Mouse (Mus musculus): ENCODE results near the gene Pik3cd.
A peak's percentile ranks its signal among the peaks of the same experiment; 100 is the strongest.

Pik3cd gene

DNA sequence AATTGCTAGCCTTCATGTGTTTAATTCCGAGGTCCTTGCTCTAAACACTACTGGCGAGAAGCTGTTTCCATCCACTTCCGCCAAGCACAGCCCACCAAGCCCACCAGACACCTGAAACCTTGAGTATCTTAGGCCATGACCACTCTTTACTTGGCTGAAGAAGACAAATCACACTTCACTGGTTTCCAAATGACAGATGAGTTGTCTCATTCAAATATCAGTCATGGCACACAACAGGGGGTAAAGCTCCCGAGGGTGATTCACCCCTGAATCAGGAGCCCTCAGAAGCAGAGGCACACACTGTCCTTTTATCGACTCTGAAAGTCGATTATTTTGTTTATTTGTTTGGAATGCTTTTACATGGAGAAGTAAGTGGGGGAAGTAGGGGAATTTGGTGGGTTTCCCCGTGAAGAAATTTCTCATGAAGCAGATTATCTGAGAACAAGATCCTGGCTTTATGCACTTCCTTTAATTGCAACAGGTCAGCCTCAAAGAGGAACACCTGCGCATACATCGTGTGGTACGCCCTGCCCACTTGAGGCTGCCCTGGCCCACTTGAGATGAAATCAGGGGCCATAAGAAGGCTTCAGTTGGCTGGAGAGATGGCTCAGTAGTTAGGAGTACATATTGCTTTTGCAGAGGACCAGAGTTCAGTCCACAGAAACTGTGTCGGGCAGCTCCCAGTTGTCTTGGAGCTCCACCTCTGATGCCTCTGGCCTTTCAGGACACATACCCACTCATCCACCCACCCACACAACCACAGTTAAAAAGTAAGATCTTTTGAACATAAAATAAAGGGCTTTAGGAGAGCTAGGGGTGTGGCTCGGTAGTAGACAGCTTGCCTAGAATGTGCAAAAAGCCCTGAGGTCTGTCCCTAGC is 12.3 kb downstream of the Pik3cd start:
- DNase-seq (ENCODE audit: low read depth, low spot score), result no peak

DNA sequence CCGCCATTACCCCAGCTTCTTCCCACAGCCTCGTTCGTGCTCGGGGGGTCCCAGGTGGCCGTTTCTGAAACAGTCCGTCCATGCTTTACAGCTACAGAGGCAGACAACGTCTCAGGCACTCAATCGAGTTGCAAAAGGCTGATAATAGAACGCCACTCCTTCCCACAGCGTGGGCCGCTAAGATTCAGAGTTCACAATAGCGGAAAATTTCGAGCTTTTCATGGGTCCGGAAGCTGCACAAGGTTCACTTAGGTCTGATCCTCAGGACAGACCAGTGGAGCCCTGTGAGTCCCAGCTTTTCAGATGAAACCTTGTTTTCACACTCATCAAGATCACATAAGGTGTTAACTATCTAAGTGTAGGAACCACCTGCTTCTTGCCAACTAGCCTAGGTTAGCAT is 13.5 kb downstream of the Pik3cd start:
- DNase-seq (ENCODE audit: low read depth, low spot score), result no peak

DNA sequence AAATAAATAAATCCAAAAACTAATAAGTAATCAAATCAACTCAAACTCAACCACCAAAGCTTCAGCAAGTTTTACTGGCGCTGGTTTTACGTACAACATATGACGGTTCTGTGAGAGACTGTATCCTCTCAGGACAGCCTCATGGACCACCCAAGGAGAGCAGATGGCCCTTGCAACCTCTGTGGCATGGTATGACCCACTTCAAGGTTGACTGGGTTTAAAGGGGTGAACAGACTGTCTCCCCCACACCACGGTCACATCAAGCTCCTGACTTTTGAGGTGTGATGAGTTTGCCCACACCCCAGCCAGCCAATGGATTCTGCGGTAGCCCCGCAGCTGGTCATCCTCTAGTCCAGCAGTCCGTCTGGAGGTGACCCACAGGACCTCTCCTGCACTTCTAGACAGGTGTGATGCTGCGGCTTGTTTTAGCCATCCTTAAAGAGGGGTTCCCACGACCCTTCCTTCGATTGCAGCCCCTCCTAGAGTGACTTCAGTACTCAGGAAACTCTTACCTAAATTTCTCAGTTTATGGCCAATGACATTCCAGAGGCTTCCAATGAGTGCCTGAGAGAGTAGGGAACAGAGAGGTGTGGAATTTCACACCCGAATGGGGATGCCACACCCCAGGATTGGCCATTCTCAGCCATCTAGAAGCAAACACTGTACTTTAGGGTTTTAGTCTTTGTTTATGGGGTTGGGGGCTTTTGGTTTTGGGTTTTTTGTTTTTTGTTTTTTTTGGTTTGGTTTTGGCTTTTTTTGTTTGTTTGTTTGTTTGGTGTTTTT is 17.3 kb downstream of the Pik3cd start:
- DNase-seq (ENCODE audit: low read depth, low spot score), result no peak

DNA sequence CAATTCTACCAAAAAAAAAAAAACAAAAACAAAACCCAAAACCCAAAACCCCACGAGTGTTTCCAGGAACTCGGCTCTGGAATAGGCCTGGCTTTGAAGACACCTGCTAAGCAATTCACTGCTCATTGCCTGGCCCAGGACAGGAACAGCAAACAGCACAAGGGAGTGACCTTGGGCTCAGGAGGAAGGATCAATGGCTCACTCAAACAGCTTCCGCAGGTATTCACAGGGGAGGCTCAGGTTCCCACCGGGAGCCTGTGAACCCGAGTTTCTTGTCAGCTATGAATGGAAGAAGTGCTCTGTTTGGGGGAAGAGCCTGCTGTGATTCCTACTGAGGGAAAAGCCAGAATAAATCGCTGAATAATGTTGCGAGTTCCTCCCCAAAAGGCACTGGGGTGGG is 18.5 kb downstream of the Pik3cd start:
- no peak for DNase-seq (ENCODE audit: low read depth, low spot score)

DNA sequence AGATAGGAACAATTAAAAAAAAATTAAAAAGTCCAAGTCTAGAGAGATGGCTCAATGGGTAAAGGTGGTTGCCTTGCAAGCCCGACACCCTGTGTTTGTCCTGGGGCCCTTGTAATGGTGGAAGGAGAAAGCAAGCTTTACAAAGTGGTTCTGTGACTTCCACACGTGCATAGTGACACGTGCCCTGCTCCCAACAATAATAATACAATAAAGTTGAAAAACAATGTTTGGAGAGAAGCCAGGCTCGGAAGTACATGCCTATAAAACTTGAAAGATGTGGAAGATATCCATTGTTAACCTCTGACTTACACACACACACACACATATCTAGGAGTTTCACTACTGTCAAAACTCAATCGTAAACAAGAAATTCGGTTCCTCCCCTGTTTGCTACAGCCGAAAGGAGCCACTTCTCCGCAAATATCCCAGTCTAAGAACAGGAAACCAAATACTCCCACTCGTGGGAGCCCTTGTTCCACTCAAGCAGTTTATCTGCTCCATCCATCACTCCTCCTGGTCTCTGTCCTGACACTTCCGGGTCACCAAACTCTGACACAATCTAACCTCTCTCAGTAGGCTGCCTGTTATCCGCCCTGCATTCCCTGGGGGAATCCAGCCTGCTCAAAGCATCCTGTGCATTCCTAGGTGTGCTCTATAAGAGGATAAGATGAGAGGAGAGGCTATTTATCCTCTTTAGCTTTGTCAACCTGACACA is 23.2 kb downstream of the Pik3cd start:
- peak; percentile 5 for DNase-seq (ENCODE audit: low read depth, low spot score)

- DNase-seq (ENCODE audit: low read depth, low spot score), result no peak
Measured at GRCm38 (mm10) chr4:149678006-149678405, 24.4 kb downstream of the Pik3cd start.

DNA sequence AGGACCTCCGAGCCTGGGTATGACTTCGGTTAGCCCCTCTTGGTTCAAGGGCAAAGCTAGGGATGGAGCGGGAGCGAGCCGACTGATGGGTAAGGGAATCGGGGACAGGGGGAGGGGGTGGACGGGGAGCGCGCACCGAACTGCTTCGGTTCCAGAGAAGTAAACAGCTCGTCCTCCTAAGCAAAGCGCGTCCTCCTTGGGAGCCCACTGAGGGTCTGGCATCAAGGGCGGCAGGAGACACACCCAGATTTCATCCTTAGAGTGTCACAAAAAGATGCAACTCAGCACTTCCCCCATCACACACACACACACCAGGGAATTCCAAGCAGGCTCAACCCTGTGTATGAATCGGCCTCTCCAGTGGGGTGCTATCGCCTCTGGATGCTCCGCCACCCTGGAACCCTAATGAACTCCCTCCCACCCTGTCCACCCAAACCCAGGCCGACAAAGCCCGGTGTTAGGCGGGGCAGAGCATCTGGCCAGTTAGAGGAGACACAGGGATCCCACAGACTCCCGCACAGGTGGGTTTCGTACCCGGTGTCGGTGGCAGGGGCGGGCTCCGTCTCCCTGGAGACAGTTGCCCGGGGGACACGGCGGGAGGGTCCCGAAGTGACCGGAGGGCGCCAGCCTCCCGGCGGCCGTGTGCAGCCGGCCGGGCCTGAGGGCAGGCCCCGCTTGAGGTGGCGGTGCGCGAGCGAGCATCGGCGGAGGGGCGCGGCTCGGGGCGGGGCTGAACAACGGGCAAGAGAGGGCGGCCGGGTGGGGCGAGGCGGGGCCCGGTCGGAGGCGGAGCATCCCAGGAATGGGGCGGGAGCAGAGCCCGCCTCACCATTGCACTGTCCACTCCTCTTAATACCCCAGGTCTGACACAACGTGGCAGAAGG is 26.8 kb downstream of the Pik3cd start:
- peak; percentile 80 for DNase-seq (ENCODE audit: low read depth, low spot score)

GRCm38 (mm10) chr4:149674814-149675377 is 27.5 kb downstream of the Pik3cd start:
- DNase-seq (ENCODE audit: low read depth, low spot score), result no peak

GRCm38 (mm10) chr4:149672747-149673146 is 29.6 kb downstream of the Pik3cd start:
- DNase-seq (ENCODE audit: low read depth, low spot score), result no peak

- DNase-seq (ENCODE audit: low read depth, low spot score), result no peak
Measured at GRCm38 (mm10) chr4:149671175-149671574, 31.2 kb downstream of the Pik3cd start.

- DNase-seq (ENCODE audit: low read depth, low spot score), result no peak
Measured at GRCm38 (mm10) chr4:149665692-149666090, 36.7 kb downstream of the Pik3cd start.

DNA sequence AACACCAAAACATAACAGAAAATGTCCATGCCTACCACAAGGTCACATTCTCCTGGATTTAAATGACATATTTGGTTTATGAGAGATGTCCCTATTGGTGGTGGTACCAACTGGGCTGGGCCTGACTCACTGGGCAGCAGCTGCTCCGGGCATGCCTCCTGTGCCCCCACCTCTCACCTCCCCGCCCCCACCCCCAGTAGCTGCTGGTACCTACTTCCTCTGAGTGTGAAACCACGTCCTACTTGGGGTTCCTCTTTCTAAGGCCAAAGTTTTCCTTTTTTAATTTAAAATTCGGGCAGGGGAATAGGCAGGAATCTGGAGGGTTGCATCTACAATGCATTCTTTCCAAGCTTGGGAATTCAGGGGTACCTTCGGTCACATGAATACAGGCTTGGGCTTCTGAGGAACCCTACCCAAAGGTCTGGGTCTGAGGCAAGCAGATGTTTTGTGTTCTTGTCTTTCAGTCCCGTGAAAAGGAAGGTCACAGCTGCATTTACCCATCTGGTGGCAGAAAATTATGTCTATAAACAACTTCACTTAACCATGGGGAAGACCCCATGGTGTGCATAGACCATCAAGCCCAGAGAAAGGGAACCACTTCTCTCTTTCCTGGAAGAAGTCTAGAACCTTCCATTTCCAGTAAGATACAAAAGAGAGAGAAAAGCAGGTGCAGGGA is 37.2 kb downstream of the Pik3cd start:
- DNase-seq (ENCODE audit: low read depth, low spot score), result no peak

DNA sequence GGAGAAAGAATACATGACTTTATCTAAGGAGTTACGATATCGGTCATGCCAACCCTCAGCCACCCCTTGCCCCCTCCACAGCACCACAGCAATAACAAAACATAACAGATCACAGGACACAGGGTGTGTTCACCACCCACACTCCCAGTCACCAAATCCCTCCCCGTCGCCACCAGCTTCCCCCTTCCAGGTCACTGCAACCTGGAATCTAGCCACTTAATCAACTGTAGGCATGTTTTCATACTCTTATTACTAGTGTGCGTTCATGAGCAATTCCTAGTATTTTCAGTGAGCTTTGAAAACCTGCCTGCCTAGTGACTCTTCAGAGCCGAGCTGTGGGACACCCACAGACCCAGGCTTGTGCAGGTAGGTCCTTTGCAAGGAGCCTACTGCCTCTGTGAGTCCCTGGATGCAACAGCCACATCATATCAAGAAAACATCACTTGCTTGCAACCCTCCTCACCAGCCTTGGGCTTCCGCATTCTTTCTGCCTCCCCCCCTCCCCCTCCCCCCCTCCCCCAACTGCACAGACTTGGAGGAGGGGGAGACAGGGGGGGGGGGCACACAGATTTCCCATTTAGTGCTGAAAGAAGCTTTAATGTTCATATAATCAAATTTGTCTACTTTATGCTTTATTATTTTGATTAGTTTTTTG is 38.4 kb downstream of the Pik3cd start:
- no peak for DNase-seq (ENCODE audit: low read depth, low spot score)

GRCm38 (mm10) chr4:149661967-149662589 is 40.3 kb downstream of the Pik3cd start:
- peak; percentile 40 for DNase-seq (ENCODE audit: low read depth, low spot score)

GRCm38 (mm10) chr4:149660598-149660997 is 41.8 kb downstream of the Pik3cd start:
- DNase-seq (ENCODE audit: low read depth, low spot score), result no peak

DNA sequence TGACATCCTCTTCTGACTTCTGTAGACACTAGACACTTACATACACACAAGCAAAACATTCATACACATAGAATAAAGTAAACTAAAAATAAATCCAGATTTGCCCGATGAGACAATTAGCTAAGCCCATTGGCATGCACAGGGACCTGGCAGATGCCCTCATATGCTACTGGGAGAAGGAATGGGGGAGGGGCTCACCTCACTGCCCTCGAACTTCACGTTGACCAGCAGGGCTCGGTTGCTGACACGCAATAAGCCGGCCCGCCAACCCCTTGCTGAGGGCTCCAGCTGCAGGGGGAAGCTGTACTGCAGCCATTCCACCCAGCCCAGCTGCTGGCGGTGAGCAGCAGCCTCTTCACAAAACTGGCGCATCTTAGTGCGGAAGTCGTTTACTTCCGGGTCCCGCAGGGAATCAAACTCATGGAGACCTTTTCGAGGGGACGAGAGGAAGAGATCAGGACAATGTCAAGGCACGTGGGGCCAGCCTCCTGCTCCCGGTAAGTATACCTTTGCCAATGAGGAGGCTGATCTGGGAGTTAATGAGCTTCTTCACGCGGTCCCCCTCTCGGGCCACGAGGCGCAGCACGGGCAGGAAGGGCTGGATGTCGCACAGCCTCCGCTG is 42.8 kb downstream of the Pik3cd start:
- no peak for DNase-seq (ENCODE audit: low read depth, low spot score)

DNA sequence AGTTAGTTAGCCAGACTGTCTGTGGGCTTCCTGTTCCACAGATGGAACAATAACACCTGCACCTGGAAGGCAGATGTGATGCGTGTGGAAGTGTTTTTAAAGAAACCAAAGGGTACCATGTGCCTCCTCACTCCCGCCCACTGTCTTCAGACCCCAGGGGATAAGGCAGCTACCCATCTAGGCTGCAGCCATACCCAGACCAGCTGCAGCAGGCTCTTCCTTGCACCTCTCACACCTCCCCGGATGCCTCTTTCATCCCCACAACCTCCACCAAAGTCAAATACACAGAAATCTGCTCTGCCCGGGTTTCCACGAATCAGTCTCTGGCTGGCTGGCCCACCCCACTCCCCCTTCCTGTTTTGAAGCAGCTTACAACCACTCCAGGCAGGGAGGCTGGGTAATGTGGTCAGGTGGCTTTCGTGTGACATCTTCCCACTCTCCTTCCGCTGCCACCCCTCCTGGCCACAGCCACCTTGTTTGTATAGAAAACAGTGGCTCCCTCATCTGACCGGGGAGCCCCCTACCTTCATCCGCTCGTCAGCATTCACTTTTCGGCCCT is 44.4 kb downstream of the Pik3cd start:
- DNase-seq (ENCODE audit: low read depth, low spot score), result no peak

DNA sequence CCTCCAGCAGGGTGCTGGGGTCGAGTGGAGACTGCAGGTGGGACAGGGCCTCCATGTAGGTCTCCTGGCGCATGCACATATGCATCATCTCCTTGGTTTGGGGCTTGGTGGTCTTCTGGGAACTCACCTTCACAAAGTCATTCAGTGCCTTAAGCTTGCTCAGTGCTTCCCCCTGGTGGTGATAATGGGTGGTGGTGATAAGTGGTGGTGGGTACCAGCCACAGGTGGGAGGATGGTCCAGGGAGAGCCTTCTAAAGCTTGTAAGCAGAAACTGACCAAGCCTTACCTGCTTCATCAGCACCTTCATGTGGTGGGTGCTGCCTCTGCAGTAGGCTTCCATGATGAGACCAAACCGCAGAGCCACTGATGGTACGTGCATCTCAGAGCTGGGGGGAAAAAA is 48.1 kb downstream of the Pik3cd start:
- DNase-seq (ENCODE audit: low read depth, low spot score), result peak; percentile 44

All from 3T3-L1 (cell line).